Mouse (Mus musculus) liver, adult 2 months (tissue): ENCODE data around the gene Polr2f. TPM values are rescaled to one million over a fixed set of nuclear protein-coding genes. Genes with fewer than 3 reads are reported as not detected.

Experiments
- DNase-seq: peaks from one replicate; pipeline ENCODE4 v3.0.0-alpha.2; 2011; ENCODE audit warnings: low read depth, low spot score; ENCODE audit errors: extremely low read depth
- H3K27ac ChIP-seq: fragments of 200-500 bp; replicated peaks from 2 replicates; pipeline ENCODE4 v1.5.1; 2012; ENCODE audit warnings: low read depth, mild to moderate bottlenecking, control low read depth, inconsistent platforms, low read length; ENCODE audit not compliant: insufficient read depth
- H3K27me3 ChIP-seq: fragments of 200-500 bp; 2 replicates; pipeline ENCODE4 v1.6.1; 2012; ENCODE audit warnings: mild to moderate bottlenecking, moderate library complexity, low read length, inconsistent platforms; ENCODE audit not compliant: control insufficient read depth, insufficient read depth
- H3K36me3 ChIP-seq: fragments of 200-500 bp; 2 replicates; pipeline ENCODE4 v1.6.1; 2012; ENCODE audit warnings: low read length, inconsistent platforms; ENCODE audit not compliant: control insufficient read depth, insufficient read depth
- H3K4me1 ChIP-seq: fragments of 200-500 bp; 2 replicates; pipeline ENCODE4 v1.6.1; 2011; ENCODE audit warnings: low read length; ENCODE audit not compliant: control insufficient read depth, insufficient read depth
- H3K4me3 ChIP-seq: fragments of 200-500 bp; 2 replicates; pipeline ENCODE4 v1.5.1; 2011; ENCODE audit warnings: low read depth, mild to moderate bottlenecking, control low read depth, low read length, moderate library complexity; ENCODE audit not compliant: insufficient read depth
- H3K79me2 ChIP-seq: fragments of 200-500 bp; 2 replicates; pipeline ENCODE4 v1.6.1; 2012; ENCODE audit warnings: inconsistent platforms, mild to moderate bottlenecking, low read length, moderate library complexity; ENCODE audit not compliant: control insufficient read depth, insufficient read depth
- H3K9ac ChIP-seq: fragments of 200-500 bp; 2 replicates; pipeline ENCODE4 v1.6.1; 2012; ENCODE audit warnings: low read depth, mild to moderate bottlenecking, control low read depth, inconsistent platforms, low read length
- CTCF ChIP-seq: fragments of 200-500 bp; IDR thresholded peaks from 2 replicates; pipeline ENCODE4 v1.5.1; 2011; ENCODE audit warnings: low read depth, low read length, control low read depth
- POLR2A ChIP-seq: fragments of 200-500 bp; IDR thresholded peaks from 2 replicates; pipeline ENCODE4 v1.6.1; 2011; ENCODE audit warnings: low read length, control low read depth; ENCODE audit not compliant: insufficient read depth; ENCODE audit errors: extremely low read depth
- WGBS: fragments of 180-500 bp; shearing (Covaris S2); methylation state at CpG from one replicate; pipeline ENCODE4 v1.1.7; 2018; 5-methylcytosine and 5-hydroxymethylcytosine counted together
- polyA plus RNA-seq: library from polyadenylated mRNA; depleted of rRNA; stranded (reverse); fragments of >200 nt; gene quantifications from 2 replicates; pipeline ENCODE4 v1.2.3, GENCODE M21; 2012
- total RNA-seq: library from RNA; depleted of rRNA; stranded (reverse); fragments of >200 nt; gene quantifications from 2 replicates; pipeline ENCODE4 v1.2.3, GENCODE M21; 2014

The Polr2f gene
- total and polyA plus RNA-seq, 2 experiments: 29.9 to 36.0 TPM

GRCm38 (mm10) chr15:79191426-79191825 lies 50.6 kb downstream of the Polr2f start:
- TF ChIP-seq POLR2A (no peak), CTCF (no peak)
- no peak overlapping the region for H3K9ac ChIP-seq
- H3K4me3 ChIP-seq: no peak overlapping the region
- no peaks in the 10 kb centered on the region for H3K36me3 ChIP-seq
- 100% methylated on average over 2 of the region's 2 CpGs for WGBS
- H3K4me1 ChIP-seq: peaks cover 3% of the 10 kb centered on the region; the same call in 1 of the 2 replicates
- no peak overlapping the region for H3K27ac ChIP-seq
- no peaks in the 10 kb centered on the region for H3K27me3 ChIP-seq
- DNase-seq: no peak
- H3K79me2 ChIP-seq: no peaks in the 10 kb centered on the region

DNA sequence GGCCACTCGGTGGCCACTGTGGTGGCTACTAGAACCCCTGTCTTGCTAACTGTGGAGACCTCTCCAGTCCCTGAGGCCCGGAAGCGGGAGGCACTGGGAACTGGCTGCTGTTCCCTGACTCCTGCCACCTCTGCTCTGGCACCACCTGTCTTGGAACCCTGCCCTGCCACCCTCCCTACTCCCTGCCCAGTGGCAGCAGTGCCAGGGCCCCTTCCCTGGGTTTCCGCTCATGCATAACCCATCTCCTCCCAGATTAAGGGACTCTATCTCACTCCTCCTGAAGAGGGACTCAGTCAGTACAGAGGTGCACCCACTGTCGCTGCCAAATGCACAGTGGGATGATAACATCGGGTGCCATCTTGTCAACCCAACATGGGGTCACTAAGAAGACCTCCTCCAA lies 51.6 kb downstream of the Polr2f start:
- 90% methylated on average over 6 of the region's 6 CpGs for WGBS

DNA sequence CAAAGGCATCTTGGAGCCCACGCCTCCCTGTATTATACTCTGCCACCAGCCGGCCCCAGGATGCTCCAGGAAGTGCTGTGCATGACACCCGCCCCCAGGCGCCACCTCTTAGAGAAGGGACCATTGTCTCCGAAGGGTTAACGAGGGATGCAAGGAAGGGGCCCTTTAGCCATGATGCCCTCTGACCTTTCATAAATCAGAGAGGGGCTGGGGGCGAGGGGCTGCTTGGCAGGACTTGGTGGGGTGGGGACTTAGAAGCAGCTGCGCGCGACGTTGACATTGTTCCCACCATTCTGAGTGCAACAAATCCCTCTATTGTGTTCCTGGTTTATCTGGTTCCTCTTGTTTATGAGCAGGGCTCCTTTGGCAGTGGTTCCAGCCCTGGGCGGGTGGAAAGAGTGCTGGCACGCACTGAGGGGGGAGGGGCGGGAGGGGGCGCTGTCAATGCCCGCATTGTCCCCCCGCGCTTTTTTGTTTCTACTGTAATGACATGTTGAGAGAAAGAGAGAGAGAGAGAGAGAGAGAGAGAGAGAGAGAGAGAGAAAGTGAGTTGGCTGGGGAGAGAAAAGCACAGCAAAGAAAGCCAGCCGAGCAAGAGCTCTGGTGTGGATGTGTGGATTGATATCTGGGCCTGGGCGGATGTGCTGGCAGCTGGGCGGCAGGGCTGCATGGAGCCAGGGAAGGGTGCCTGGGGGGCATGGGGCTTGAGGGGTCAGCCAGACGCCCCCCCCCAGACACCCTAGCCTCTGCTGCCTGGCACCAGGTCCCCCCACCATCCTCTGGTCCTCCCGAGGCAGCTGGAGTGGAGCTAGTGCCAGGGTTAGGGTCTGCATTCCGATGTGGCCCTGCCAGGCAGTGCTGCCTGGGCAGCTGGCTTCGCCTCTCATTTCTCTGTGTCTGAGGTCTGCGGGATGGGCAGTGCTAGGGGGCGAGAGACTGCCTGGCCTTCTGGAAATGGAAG lies 52.4 kb downstream of the Polr2f start:
- Histone ChIP-seq H3K4me1 (no peaks in the 10 kb centered on the region), H3K4me3 (no peak overlapping the region), H3K27me3 (no peaks in the 10 kb centered on the region), H3K27ac (no peak overlapping the region), H3K36me3 (no peaks in the 10 kb centered on the region), H3K79me2 (no peaks in the 10 kb centered on the region), H3K9ac (no peak overlapping the region)
- TF ChIP-seq CTCF: no peak
- TF ChIP-seq POLR2A: no peak
- DNase-seq: no peak
- 71% methylated on average over 27 of the region's 27 CpGs for WGBS

More for the DNA sequence above, 51.6 kb downstream of the Polr2f start:
- Histone ChIP-seq H3K79me2 (no peaks in the 10 kb centered on the region), H3K27me3 (no peaks in the 10 kb centered on the region), H3K27ac (no peak overlapping the region), H3K36me3 (no peaks in the 10 kb centered on the region), H3K9ac (no peak overlapping the region), H3K4me3 (no peak overlapping the region), H3K4me1 (no peaks in the 10 kb centered on the region)
- no peak for DNase-seq
- TF ChIP-seq CTCF: no peak
- no peak for TF ChIP-seq POLR2A

GRCm38 (mm10) chr15:79194048-79194447 lies 53.2 kb downstream of the Polr2f start:
- no peak overlapping the region for H3K27ac ChIP-seq
- WGBS: 86% methylated on average over 9 of the region's 9 CpGs
- H3K36me3 ChIP-seq: no peaks in the 10 kb centered on the region
- H3K79me2 ChIP-seq: no peaks in the 10 kb centered on the region
- H3K9ac ChIP-seq: no peak overlapping the region
- no peak overlapping the region for H3K4me3 ChIP-seq
- no peak for DNase-seq
- no peaks in the 10 kb centered on the region for H3K27me3 ChIP-seq
- no peaks in the 10 kb centered on the region for H3K4me1 ChIP-seq
- TF ChIP-seq CTCF: no peak
- no peak for TF ChIP-seq POLR2A

DNA sequence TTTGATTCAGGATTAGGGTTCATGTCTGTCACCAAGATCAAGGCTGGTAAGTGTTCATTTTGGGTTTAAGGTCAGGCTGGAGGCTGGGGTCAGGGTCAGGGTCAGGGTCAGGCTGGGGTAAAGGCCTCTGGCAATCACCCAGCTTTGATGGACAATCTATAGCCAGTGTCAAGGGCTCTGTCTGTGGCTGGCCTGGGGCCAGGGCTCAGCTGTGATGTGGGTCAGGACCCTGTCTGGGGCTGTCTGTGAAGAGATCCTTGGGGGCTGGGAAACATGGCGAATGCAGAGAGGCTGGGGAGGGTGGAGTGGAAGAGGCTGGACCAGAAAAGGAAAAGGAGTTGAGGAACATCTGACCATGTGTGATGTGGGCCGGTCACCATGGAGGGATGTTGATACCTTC lies 54.1 kb downstream of the Polr2f start:
- 72% methylated on average over 2 of the region's 2 CpGs for WGBS
- Histone ChIP-seq H3K36me3 (no peaks in the 10 kb centered on the region), H3K79me2 (no peaks in the 10 kb centered on the region), H3K27me3 (no peaks in the 10 kb centered on the region), H3K9ac (no peak overlapping the region), H3K4me3 (no peak overlapping the region), H3K27ac (no peak overlapping the region), H3K4me1 (no peaks in the 10 kb centered on the region)
- no peak for DNase-seq
- TF ChIP-seq CTCF: no peak
- TF ChIP-seq POLR2A: no peak

DNA sequence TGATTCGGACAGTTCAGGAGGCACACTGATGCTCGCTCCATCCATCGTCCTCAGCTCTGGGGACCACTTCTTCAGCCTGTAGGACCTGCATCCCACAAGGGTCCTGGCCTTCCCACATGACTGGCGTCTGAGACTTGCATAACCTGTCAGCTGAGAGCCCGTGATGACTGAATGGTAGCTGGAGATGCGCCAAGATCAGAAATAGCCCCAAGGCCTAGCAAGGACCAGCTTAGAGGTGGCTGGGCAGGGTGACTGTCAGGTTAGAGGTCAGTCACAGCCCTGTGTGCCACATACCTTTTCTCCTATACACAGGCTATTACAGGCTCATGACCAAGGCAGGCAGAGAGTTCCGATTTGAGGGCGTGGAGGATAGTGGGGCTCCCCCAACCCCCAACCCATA lies 54.7 kb downstream of the Polr2f start:
- Histone ChIP-seq H3K4me1 (no peaks in the 10 kb centered on the region), H3K36me3 (no peaks in the 10 kb centered on the region), H3K79me2 (no peaks in the 10 kb centered on the region), H3K9ac (no peak overlapping the region), H3K4me3 (no peak overlapping the region), H3K27me3 (no peaks in the 10 kb centered on the region), H3K27ac (no peak overlapping the region)
- no peak for DNase-seq
- WGBS: 68% methylated on average over 8 of the region's 8 CpGs
- TF ChIP-seq POLR2A (no peak), CTCF (no peak)
